Mouse (Mus musculus) cerebellum, adult 2 months (tissue): ENCODE measurements around the gene Plin3. TPM values are rescaled to one million over a fixed set of nuclear protein-coding genes. Genes with fewer than 3 reads are reported as not detected.
A peak's percentile ranks its signal among the peaks of the same experiment; 100 is the strongest.

Experiments used
- DNase-seq, 2 experiments: peaks; one replicate each; pipeline ENCODE4 v3.0.0; 2021
- H3K27ac ChIP-seq: fragments of 200-500 bp; 2 replicates; pipeline ENCODE4 v1.5.1; 2012; ENCODE audit warnings: low read length, control low read depth, inconsistent platforms; ENCODE audit not compliant: insufficient read depth
- H3K27me3 ChIP-seq: fragments of 200-500 bp; 2 replicates; pipeline ENCODE4 v1.6.1; 2012; ENCODE audit warnings: inconsistent platforms, mild to moderate bottlenecking, low read length, moderate library complexity; ENCODE audit not compliant: control insufficient read depth, insufficient read depth
- H3K4me1 ChIP-seq: fragments of 200-500 bp; 2 replicates; pipeline ENCODE4 v1.6.1; 2011; ENCODE audit warnings: low read length; ENCODE audit not compliant: control insufficient read depth, insufficient read depth
- H3K4me3 ChIP-seq: fragments of 200-500 bp; replicated peaks from 2 replicates; pipeline ENCODE3; 2011; ENCODE audit warnings: mild to moderate bottlenecking, low read depth, low read length, control low read depth; ENCODE audit not compliant: insufficient read depth
- CTCF ChIP-seq: fragments of 200-500 bp; IDR thresholded peaks from 2 replicates; pipeline ENCODE4 v1.5.1; 2011; ENCODE audit warnings: low read depth, mild to moderate bottlenecking, control low read depth, low read length, moderate library complexity, borderline replicate concordance; ENCODE audit not compliant: insufficient read depth
- POLR2A ChIP-seq: fragments of 200-500 bp; IDR thresholded peaks from 2 replicates; pipeline ENCODE4 v1.6.1; 2011; ENCODE audit warnings: low read length, control low read depth, borderline replicate concordance; ENCODE audit not compliant: insufficient read depth
- WGBS: fragments of 180-500 bp; shearing (Covaris S2); methylation state at CpG from one replicate; pipeline ENCODE4 v1.1.7; 2018; 5-methylcytosine and 5-hydroxymethylcytosine counted together
- polyA plus RNA-seq: library from polyadenylated mRNA; depleted of rRNA; stranded (reverse); fragments of >200 nt; gene quantifications from 2 replicates; pipeline ENCODE4 v1.2.3, GENCODE M21; 2012

The Plin3 gene
- polyA plus RNA-seq, 1 experiment = 20.9 TPM

GRCm38 (mm10) chr17:56269741-56270140 is 22.9 kb downstream of the Plin3 start:
- Histone ChIP-seq H3K4me3 (peak overlapping the region; percentile 79), H3K27ac (peak overlapping the region; percentile 88), H3K4me1 (peaks cover 5% of the 10 kb centered on the region; the same call in 1 of the 2 replicates), H3K27me3 (no peaks in the 10 kb centered on the region)
- DNase-seq = no peak
- no peak for TF ChIP-seq POLR2A
- no peak for TF ChIP-seq CTCF
- 67% methylated on average over 3 of the region's 3 CpGs for WGBS

DNA sequence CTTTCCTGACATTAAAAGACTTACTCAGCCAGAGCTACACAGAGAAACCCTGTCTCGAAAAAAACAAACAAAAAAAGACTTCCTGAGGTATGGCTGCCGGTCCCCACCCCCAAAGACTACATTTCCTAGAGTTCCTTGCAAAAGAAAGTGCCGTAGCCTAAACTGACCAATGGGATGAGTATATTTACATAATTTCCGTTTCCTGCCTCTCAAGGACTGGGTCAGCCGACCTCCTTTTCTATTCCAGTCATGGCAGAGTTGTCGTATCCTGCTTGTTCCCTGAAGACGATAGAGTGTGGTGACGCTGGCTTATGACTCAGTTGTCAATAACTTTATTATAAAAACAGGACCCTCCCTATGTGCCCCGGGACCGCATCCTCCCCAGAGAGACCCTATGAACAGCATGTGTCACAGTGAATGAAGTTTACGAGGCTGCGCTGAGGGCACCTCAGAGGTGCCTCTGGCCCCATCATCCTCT is 23.5 kb downstream of the Plin3 start:
- no peaks in the 10 kb centered on the region for H3K27me3 ChIP-seq
- H3K4me1 ChIP-seq = peaks cover 5% of the 10 kb centered on the region; the same call in 1 of the 2 replicates
- H3K27ac ChIP-seq = peak overlapping the region; percentile 88
- WGBS = 13% methylated on average over 12 of the region's 12 CpGs
- H3K4me3 ChIP-seq = peak overlapping the region; percentile 79
- DNase-seq = peak; percentile 70 to 86
- no peak for TF ChIP-seq CTCF
- TF ChIP-seq POLR2A = peak; percentile 97; the same call in 1 of the 2 replicates

DNA sequence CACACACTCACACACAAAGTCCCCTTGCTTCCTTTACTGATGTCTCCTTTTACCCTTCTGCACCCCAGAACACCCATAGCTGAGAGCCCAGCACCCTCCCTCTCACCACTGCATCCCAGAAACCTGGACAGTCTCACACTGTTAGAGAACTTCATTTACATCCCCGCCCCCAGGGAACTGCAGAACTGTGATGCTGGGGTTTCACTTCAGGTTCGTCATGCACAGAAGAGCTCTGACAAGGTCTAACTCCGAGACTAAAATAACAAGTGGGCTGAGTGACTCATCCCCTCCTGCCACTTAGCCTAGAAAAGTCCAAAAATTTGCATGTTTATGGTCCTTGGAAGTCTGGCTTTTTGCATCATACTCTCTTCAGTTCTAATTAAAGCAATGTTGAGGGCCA is 26.4 kb downstream of the Plin3 start:
- WGBS = 45% methylated on average over 3 of the region's 3 CpGs
- no peak overlapping the region for H3K27ac ChIP-seq

DNA sequence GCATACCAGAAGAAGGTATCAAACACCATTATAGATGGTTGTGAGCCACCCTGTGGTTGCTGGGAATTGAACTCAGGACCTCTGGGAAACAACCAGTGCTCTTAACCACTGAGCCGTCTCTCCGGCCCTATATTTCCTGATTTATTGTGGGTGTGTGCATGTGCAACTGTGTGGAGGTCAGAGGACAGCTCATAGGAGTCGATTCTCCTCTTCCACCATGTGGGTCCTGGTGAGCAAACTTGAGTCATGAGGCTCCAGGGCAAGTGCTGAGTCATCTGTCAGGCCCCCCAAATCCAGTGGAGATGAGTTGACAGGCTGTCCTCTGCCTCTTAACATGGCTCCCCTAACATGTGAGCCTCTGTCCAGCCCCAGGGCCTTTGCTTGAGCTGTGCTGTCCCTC is 26.8 kb downstream of the Plin3 start:
- H3K27me3 ChIP-seq = no peaks in the 10 kb centered on the region
- H3K4me3 ChIP-seq = no peak overlapping the region
- H3K27ac ChIP-seq = no peak overlapping the region
- no peak for TF ChIP-seq CTCF
- TF ChIP-seq POLR2A = no peak
- no peak for DNase-seq
- peaks cover 19% of the 10 kb centered on the region for H3K4me1 ChIP-seq
- WGBS = 87% methylated on average over 3 of the region's 3 CpGs

More for the DNA sequence above, 26.4 kb downstream of the Plin3 start:
- peaks cover 16% of the 10 kb centered on the region for H3K4me1 ChIP-seq
- DNase-seq = no peak
- no peak for TF ChIP-seq CTCF
- TF ChIP-seq POLR2A = no peak
- H3K4me3 ChIP-seq = no peak overlapping the region
- no peaks in the 10 kb centered on the region for H3K27me3 ChIP-seq

DNA sequence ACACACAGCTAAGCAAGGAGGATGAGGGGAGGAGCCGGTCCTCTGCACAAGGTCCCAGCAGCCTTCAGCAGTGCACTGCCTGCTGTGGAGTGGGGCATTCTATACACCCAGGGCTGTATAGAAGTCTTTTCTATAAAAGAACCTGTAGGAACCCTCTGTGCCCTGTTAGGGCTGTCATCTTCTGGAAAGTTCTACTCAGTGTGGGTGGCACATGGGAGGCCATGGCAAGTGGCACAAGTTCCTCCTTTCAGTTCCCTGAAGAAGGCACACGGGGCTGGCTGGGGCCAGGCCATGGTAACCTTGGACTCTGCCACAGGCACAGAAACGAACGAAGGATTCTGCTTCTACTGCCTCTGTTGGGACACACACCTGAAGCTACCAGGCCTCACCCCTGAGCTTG is 27.7 kb downstream of the Plin3 start:
- DNase-seq = no peak
- peaks cover 22% of the 10 kb centered on the region for H3K4me1 ChIP-seq
- TF ChIP-seq POLR2A (no peak), CTCF (no peak)
- no peak overlapping the region for H3K4me3 ChIP-seq
- no peak overlapping the region for H3K27ac ChIP-seq
- 84% methylated on average over 4 of the region's 4 CpGs for WGBS
- H3K27me3 ChIP-seq = no peaks in the 10 kb centered on the region

DNA sequence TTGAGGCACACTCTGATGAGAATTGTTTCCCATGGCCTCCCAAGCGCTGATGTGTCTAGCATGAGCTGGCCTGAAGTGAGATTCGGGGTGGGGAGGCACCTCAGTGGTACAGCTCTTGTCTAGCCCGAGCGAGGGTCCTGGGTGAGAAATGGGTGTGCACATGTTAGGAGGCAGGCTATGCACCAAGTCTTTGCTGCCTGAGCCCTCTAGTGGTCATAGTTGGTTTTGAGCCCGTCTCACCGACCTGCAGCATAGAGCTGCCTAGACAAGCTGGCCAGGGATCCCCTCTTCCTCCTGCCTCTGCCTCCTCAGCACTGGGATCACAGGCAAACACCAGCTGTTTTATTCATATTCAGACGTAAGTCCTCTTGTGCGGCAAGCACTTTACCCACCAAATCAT is 28.7 kb downstream of the Plin3 start:
- H3K4me1 ChIP-seq = peaks cover 26% of the 10 kb centered on the region
- 12% methylated on average over 8 of the region's 8 CpGs for WGBS
- no peaks in the 10 kb centered on the region for H3K27me3 ChIP-seq
- peak; percentile 75 to 81 for DNase-seq
- no peak for TF ChIP-seq POLR2A
- TF ChIP-seq CTCF = peak; percentile 90
- no peak overlapping the region for H3K27ac ChIP-seq
- no peak overlapping the region for H3K4me3 ChIP-seq

- peaks cover 32% of the 10 kb centered on the region for H3K4me1 ChIP-seq
- no peaks in the 10 kb centered on the region for H3K27me3 ChIP-seq
- no peak for TF ChIP-seq CTCF
- TF ChIP-seq POLR2A = no peak
- H3K27ac ChIP-seq = no peak overlapping the region
- 22% methylated on average over 3 of the region's 3 CpGs for WGBS
- no peak overlapping the region for H3K4me3 ChIP-seq
- DNase-seq = no peak
Measured at GRCm38 (mm10) chr17:56262645-56263094, 30.0 kb downstream of the Plin3 start.

DNA sequence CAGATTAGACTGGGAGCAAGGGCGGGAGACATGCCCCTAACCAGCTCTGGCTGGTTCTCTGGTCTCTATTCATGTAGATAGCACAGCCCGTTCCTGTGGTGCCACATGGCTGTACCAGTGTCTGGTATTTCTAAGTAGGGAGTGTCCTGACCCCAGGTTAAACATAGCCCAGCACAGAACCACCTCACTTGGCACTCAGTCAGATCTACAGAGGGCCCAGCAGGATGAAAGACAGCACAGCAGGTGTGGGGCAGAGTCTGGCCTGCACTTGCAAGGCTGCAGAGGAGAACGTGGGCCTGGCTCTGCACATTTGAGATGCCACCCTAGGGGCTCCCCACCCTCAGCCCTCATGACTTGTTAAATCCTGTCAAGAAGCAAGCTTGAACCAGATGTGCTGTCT is 31.5 kb downstream of the Plin3 start:
- no peak for DNase-seq
- TF ChIP-seq POLR2A (no peak), CTCF (no peak)
- Histone ChIP-seq H3K27me3 (no peaks in the 10 kb centered on the region), H3K27ac (no peak overlapping the region), H3K4me3 (peak overlapping the region; percentile 8), H3K4me1 (peaks cover 32% of the 10 kb centered on the region)
- 25% methylated on average over 3 of the region's 3 CpGs for WGBS
